Mouse (Mus musculus) lung, adult 2 months (tissue): Measurements from ENCODE around the gene Paox. TPM values are rescaled to one million over a fixed set of nuclear protein-coding genes. Genes with fewer than 3 reads are reported as not detected.

Experiments
- DNase-seq: peaks from one replicate; pipeline ENCODE4 v3.0.0; 2022
- H3K4me1 ChIP-seq: fragments of 200-500 bp; 2 replicates; pipeline ENCODE4 v1.6.1; 2011; ENCODE audit warnings: low read length; ENCODE audit not compliant: control insufficient read depth, insufficient read depth
- H3K4me3 ChIP-seq: fragments of 200-500 bp; replicated peaks from 2 replicates; pipeline ENCODE3; 2011; ENCODE audit warnings: low read depth, mild to moderate bottlenecking, control low read depth, low read length; ENCODE audit errors: extremely low read depth
- CTCF ChIP-seq: fragments of 200-500 bp; IDR thresholded peaks from 2 replicates; pipeline ENCODE4 v1.5.1; 2011; ENCODE audit warnings: mild to moderate bottlenecking, low read length, control low read depth; ENCODE audit not compliant: insufficient read depth
- POLR2A ChIP-seq: fragments of 200-500 bp; IDR thresholded peaks from 2 replicates; pipeline ENCODE4 v1.6.1; 2011; ENCODE audit warnings: low read depth, mild to moderate bottlenecking, control low read depth, low read length, borderline replicate concordance; ENCODE audit errors: extremely low read depth
- WGBS: fragments of 180-500 bp; shearing (Covaris S2); methylation state at CpG from one replicate; pipeline ENCODE4 v1.1.7; 2018; 5-methylcytosine and 5-hydroxymethylcytosine counted together
- polyA plus RNA-seq: library from polyadenylated mRNA; depleted of rRNA; stranded (reverse); fragments of >200 nt; gene quantifications from 2 replicates; pipeline ENCODE4 v1.2.3, GENCODE M21; 2012; rRNA removed

Paox gene
- 6.7 and 11.2 TPM in 2 replicates for polyA plus RNA-seq

DNA sequence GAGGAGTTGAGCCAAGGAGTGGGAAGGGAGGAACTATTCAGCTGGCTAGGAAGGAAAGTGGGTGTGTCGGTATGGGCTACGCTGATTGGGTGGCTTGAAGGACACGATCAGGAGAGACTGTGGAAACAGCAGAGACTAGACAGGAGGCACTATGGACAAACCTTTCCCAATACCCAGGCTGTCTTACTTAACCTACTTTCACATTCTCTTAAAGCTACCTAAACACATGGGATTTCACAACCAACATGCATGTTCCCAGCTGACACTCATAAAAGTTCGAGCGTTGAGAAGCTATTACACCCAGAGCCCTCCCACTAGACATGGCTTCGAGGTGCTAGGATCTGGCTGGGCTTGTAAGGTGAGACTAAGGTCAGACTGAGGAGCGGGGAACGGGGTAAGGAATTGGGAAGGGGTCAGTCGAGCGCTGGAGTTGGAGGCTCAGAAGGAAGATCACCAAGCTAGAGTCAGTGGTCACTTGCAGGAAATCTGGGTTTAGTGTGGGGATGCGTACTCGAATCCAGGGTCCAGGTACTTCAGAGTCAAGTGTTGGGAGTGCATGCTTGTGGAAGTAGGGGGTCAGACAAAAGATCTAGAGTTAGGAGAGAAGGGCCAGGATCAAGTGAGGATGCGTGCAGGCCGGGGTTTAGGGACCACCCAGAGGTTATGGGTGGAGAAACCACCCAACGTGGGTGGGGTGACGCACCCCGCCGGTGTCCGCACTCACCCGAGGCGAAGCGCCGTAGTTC lies at the start of gene Paox:
Gene Paox (plus strand): TSS at position 217 of the 746 bp plus-strand sequence.
- 2% methylated on average over 23 of the region's 23 CpGs for WGBS
- DNase-seq: peak; percentile 51
- H3K4me3 ChIP-seq: peak within 1 kb of the TSS; percentile 85
- no peaks in the 10 kb centered on the region for H3K4me1 ChIP-seq
- TF ChIP-seq POLR2A (no peak), CTCF (no peak)

DNA sequence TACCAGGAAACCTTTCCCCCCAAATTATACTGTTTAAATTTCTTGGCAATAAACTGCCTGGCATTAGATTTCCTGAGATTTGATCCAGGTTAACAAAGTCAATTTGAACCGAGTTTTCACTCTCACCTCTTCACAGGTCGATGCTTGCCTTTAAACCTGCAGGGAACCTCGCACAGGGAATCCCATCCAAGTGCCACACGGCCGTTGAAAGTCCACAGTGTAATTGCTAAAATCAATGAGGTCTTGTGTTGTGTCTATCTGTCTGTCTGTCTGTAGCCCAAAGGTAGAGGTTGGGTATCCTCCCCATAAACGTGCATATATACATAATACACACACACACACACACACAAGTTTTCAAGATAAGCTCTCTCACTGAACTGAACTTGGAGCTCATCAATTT lies 48.2 kb upstream of the Paox start:
- TF ChIP-seq POLR2A (no peak), CTCF (no peak)
- H3K4me3 ChIP-seq: no peak overlapping the region
- DNase-seq: no peak
- 51% methylated on average over 6 of the region's 6 CpGs for WGBS
- no peaks in the 10 kb centered on the region for H3K4me1 ChIP-seq

DNA sequence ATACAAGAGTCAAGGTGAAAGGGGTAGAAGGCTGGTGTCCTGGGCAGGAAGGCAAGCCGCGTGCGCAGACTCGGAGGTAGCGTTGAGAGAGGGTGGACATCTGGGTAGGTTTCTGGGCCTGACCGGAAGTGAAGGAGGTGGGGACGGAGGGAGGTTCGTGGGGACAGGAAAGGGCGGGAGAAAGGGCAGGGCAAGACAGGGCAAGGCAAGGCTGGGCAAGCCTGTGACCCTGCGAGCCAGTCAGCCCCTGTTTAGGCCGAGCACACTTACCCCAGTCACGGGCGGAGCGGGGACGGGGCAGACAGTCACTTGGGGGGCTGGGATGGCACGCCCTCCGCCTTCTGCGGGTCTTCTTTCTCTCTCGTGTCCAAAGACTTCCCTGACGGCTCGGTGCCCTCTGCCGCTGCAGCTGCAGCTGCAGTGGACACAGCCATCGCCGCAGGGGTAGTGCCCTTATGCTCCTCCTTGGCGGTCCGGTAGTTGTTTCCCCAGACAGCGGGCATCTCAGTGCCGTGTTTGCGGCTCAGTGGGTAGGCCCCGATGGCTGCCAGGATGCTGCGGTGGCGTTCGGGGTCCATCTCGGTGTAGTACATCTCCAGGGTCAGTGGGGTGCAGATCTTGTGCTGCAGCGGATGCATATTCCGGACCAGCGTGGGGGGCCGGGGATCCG lies 45.4 kb upstream of the Paox start:
- 31% methylated on average over 39 of the region's 39 CpGs for WGBS
- no peaks in the 10 kb centered on the region for H3K4me1 ChIP-seq
- H3K4me3 ChIP-seq: peak overlapping the region; percentile 41
- no peak for DNase-seq
- TF ChIP-seq CTCF: no peak
- peak; percentile 71; the same call in 1 of the 2 replicates for TF ChIP-seq POLR2A

DNA sequence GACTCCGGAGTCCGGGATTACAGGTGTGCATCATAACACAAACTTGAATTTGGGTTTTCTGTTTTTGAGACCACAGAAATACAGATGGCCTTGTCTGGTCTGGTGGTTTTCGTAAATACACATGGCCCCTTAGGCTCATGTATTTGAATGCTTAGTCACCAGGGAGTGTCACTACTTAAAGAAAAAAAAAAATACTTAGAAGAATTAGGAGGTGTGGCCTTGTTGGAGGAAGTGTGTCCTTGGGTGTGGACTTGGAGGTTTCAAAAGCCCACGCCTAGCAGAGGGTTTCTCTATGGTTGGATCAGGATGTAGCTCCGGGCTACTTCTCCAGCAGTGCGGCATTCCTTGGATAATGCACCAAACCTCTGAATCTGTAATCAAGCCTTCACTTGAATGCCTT lies 37.9 kb upstream of the Paox start:
- no peak overlapping the region for H3K4me3 ChIP-seq
- no peaks in the 10 kb centered on the region for H3K4me1 ChIP-seq
- TF ChIP-seq CTCF: no peak
- TF ChIP-seq POLR2A: no peak
- DNase-seq: no peak
- WGBS: 58% methylated on average over 6 of the region's 6 CpGs

DNA sequence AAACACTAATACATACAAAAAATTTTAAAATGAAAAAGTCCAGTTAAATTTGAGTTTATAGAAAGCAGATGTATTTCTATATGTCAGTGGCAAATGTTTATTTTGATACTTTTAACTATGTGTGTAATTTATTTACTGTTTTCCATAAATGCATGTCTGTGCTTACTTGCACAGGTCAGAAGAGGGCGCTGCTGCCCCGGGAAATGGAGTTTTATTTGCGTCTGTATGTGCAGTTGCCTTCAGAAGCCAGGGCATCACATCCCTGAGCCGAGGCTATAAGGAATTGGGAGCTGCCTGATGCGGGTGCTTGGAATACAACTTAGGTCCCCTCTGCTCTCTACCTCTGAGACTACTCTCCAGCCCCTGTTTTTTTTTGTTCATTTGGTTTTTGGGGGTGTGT lies 36.9 kb upstream of the Paox start:
- DNase-seq: peak; percentile 52
- no peak for TF ChIP-seq POLR2A
- TF ChIP-seq CTCF: peak; percentile 83
- no peaks in the 10 kb centered on the region for H3K4me1 ChIP-seq
- WGBS: 6% methylated on average over 5 of the region's 5 CpGs
- H3K4me3 ChIP-seq: no peak overlapping the region

DNA sequence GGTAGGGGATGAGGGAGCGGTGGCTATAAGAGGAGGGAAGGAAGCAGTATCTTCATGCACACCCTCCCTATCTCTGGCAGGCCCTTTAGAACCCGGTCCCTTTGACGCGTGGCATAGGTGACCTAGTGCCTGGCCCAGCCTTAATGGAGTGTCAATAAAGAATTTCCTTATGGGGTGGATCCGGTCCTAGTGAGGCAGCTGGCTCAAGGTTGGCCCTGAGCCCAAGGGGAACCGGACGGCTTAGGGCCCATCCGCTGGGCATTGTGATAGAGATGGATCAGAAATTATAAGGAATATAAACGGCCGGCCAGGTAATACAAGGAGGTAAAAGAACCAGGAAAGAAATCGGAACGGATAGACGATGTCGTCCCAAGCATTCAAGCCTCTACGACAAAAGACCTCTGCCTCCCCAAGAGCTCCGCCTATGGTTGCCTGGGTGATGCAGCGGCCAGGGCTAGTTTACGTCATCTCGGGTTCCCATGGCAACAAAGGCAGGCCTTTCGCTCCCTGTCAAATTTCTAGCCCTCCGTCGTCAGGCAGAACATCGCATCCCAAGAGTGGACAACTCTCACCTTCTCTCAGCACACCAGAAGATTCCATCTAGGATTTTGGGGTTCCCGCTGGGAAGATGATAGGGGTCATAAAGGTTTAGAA lies 35.0 kb upstream of the Paox start:
- Histone ChIP-seq H3K4me3 (no peak overlapping the region), H3K4me1 (no peaks in the 10 kb centered on the region)
- TF ChIP-seq CTCF (no peak), POLR2A (no peak)
- DNase-seq: no peak
- 2% methylated on average over 24 of the region's 24 CpGs for WGBS

DNA sequence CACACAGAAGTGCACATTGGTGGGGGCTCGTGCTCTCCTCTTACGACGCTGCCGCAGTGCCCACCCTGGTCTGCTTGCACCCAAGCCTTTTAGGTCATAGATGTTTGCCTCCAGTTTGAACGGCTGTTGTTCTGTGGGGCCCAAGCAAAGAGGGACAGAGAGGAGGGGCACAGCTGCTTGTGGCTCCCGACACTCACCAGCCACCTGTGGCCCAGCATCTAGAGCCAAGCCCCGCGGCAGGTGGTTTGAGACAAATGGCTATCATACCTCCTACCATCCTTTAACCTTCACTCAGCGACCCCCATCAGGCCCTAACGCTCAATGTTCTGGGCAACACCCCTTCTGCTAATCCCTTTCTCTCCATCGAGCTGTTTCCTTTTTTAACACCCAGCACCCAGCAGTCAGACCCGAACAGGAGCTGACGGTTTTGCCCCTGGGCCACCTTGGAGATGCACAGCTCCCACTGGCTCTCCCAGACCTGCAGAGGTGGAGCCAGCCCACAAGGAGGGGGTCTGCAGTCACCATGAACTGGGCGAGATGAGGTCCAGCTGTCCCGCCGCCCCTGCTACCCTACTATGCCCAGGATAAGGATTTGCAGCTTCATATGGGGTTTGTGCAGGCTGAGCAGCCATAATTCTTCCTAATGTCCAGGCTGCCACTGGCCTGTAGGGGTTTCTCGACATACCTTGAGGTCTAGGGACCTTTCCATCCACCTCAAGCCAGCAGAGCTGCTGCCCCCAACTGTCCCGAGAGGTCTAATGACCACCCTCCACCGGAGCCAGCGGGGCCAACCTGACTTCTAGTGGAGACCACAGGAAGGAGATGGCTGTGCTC lies 34.0 kb upstream of the Paox start:
- no peak for DNase-seq
- WGBS: 24% methylated on average over 20 of the region's 20 CpGs
- Histone ChIP-seq H3K4me3 (no peak overlapping the region), H3K4me1 (no peaks in the 10 kb centered on the region)
- TF ChIP-seq CTCF: no peak
- no peak for TF ChIP-seq POLR2A

DNA sequence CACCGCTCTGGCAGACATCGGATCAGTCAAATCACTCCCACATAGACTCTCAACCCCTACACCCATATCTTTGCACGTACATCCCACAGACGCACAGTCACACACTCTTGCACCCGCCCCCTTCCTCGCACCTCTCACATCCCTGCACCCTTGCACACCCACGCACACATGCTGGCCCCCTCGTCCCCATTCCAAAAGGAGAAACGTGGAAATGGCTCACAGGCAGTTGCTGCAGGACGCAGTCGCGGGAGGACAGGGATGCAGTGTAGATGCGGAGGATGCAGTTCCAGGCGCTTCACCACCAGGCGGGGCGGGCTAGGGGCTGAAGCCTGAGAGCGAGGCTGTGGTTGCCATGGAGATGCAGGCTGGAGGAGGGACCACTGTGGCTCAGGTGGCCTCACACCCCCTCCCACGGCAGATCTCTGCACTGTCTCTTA lies 33.3 kb upstream of the Paox start, which contains the start of gene Caly:
Gene Caly (minus strand): TSS at position 307 of the 437 bp plus-strand sequence.
- 9% methylated on average over 18 of the region's 18 CpGs for WGBS
- Histone ChIP-seq H3K4me3 (no peak within 1 kb of the TSS), H3K4me1 (no peaks in the 10 kb centered on the region)
- TF ChIP-seq CTCF: no peak
- TF ChIP-seq POLR2A: no peak
- no peak for DNase-seq

DNA sequence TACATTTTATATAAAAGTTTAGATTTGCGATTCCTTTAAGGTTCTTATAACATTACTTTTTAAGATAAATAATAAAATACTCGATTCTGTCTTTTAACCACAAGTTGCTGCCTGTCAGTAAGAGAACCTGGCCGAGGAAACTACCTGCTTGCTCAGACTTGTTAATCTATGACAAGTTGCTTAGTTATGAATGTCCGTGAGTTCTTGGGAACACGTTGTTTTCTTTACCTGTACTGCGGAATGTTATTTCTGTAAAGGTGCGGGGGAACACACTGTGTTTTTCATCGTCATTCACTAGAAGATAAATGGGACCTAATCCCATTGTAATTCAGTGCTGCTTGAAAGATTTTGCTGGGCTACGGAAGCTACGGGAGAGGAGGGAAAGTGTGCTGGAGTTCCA lies 25.0 kb upstream of the Paox start:
- 74% methylated on average over 10 of the region's 10 CpGs for WGBS
- DNase-seq: no peak
- Histone ChIP-seq H3K4me1 (no peaks in the 10 kb centered on the region), H3K4me3 (no peak overlapping the region)
- TF ChIP-seq CTCF: no peak
- no peak for TF ChIP-seq POLR2A
